Mouse (Mus musculus) hindbrain, embryonic 12.5 days (tissue): Measurements from ENCODE around the gene Fuz. TPM values are rescaled to one million over a fixed set of nuclear protein-coding genes. Genes with fewer than 3 reads are reported as not detected.
A peak's percentile ranks its signal among the peaks of the same experiment; 100 is the strongest.

Source experiments
- ATAC-seq: fragments of 200-750 bp; cut with Nextera tagmentation; 2 replicates; pipeline ENCODE4 v1.8.0; 2017; ENCODE audit warnings: moderate TSS enrichment; ENCODE audit not compliant: low FRiP score
- H3K27ac ChIP-seq: fragments of 300-500 bp; sonication (generic); 2 replicates; pipeline ENCODE4 v1.5.1; 2016; ENCODE audit warnings: mild to moderate bottlenecking
- H3K27me3 ChIP-seq: fragments of 300-500 bp; sonication (generic); 2 replicates; pipeline ENCODE4 v1.6.1; 2016; ENCODE audit warnings: mild to moderate bottlenecking
- H3K36me3 ChIP-seq: fragments of 300-500 bp; sonication (generic); 2 replicates; pipeline ENCODE4 v1.6.1; 2016; ENCODE audit warnings: mild to moderate bottlenecking
- H3K4me1 ChIP-seq: fragments of 300-500 bp; sonication (generic); 2 replicates; pipeline ENCODE4 v1.6.1; 2016
- H3K4me2 ChIP-seq: fragments of 300-500 bp; sonication (generic); replicated peaks from 2 replicates; pipeline ENCODE4 v1.6.1; 2016; ENCODE audit warnings: mild to moderate bottlenecking
- H3K4me3 ChIP-seq: fragments of 300-500 bp; sonication (generic); 2 replicates; pipeline ENCODE4 v1.5.1; 2016; ENCODE audit warnings: mild to moderate bottlenecking
- H3K9ac ChIP-seq: fragments of 300-500 bp; sonication (generic); 2 replicates; pipeline ENCODE4 v1.6.1; 2016; ENCODE audit warnings: mild to moderate bottlenecking, moderate library complexity
- H3K9me3 ChIP-seq: fragments of 300-500 bp; sonication (generic); replicated peaks from 2 replicates; pipeline ENCODE4 v1.6.1; 2016; ENCODE audit warnings: mild to moderate bottlenecking
- WGBS: fragments of 180-500 bp; shearing (Covaris S2); methylation state at CpG from one replicate; pipeline ENCODE4 v1.1.7; 2016; 5-methylcytosine and 5-hydroxymethylcytosine counted together
- polyA plus RNA-seq: library from polyadenylated mRNA; unstranded; fragments of >200 nt; fragmentation: Nextera tagmentation; extraction: Ambion mirVana; gene quantifications from 2 replicates; pipeline ENCODE4 v1.2.1, GENCODE M21; 2016

Fuz gene
- polyA plus RNA-seq, 1 experiment from 2014 or later: 22.7 TPM

DNA sequence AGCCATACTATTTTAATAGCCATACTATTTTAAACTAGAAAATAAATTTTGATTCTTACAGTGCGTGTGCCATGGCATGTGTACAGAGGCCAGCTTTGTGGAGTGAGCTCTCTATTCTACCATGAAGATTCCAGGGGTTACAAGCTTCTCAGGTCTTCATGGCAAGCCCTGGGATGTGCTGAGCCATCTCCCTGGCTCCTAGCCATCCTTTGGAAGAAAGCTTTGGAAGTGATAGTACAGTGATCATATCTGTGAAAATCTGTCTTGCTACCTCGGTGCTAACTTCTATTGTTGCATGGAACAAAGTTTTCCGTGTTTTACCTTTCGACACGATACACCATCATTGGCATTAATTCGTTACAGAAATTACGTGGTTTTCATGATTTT lies 680 bp upstream of the Fuz start:
- H3K9me3 ChIP-seq: no peaks in the 10 kb centered on the region
- peaks cover 57% of the 10 kb centered on the region for H3K4me1 ChIP-seq
- H3K9ac ChIP-seq: no peak overlapping the region
- H3K27ac ChIP-seq: peak overlapping the region; percentile 87
- peak overlapping the region; percentile 68 for H3K4me2 ChIP-seq
- 0 out of 2 replicates have a peak, but pooled peaks cover 3% of the 10 kb centered on the region for H3K27me3 ChIP-seq
- peaks cover 21% of the 10 kb centered on the region for H3K36me3 ChIP-seq
- peak overlapping the region; percentile 44 for H3K4me3 ChIP-seq
- ATAC-seq: no peak
- 29% methylated on average over 7 of the region's 7 CpGs for WGBS

DNA sequence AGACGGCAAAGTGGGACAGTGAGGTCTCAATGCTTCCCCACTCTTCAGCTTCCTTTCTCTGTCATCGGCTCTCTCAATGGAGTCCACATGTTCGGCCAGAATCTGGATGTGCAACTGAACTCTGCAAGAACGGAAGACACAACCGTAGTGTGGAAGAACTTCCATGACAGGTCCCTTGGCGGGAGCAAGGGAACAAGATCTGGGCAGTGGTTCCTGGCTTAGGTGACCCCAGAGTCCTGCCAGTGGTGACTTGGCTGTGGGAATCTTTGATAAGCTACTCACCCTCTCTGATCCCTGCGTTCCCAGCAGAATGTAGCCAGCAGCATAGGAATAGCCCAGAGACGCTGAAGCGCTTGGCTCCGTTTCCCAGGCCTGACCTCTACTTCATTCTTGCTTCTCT lies 620 bp downstream of the Fuz start:
- 0 out of 2 replicates have a peak, but pooled peaks cover 3% of the 10 kb centered on the region for H3K27me3 ChIP-seq
- no peak for ATAC-seq
- 32% methylated on average over 10 of the region's 10 CpGs for WGBS
- peaks cover 52% of the 10 kb centered on the region for H3K4me1 ChIP-seq
- H3K9me3 ChIP-seq: no peaks in the 10 kb centered on the region
- H3K4me2 ChIP-seq: peak overlapping the region; percentile 68
- H3K4me3 ChIP-seq: peak overlapping the region; percentile 44
- H3K36me3 ChIP-seq: peaks cover 27% of the 10 kb centered on the region
- peak overlapping the region; percentile 87 for H3K27ac ChIP-seq
- H3K9ac ChIP-seq: peak overlapping the region; percentile 60

DNA sequence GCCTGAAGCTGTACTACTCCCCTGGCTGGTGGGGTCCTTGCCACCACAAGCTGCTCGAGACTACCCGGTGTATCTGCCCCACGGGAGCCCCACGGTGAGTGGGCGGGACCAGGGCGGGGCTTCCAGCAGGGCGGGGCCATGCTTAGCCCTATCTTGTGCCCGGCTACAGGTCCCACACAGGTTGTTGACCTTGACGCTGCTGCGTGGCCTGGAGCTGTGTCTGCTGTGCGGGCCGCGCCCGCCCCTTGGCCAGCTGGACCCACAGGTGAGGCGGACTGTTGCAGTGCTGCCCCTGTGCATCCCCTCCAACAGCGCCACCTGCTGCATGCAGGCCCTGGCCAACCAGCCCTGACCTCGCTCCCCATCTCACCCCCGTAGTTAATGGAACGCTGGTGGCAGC lies 2.7 kb downstream of the Fuz start:
- WGBS: 30% methylated on average over 19 of the region's 19 CpGs

DNA sequence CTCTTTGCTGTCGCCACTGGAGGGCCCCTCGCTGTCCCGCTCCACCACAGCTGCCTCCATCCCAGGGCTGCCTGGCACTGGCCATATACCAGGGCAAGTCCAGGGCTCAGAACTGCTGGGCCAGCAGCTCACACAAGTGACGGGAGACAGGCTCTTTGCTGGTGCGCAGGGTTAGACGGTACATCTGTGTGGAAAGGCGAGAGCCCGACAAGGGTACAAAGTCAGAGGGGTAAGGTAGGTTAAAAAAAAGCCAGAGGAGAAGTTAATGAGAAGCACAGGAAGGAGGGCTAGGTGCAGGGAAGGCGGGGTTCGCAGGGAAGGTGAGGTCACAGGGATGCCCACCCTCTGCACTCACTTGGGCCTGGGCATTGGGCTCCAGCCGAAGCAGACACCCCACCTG lies 4.8 kb downstream of the Fuz start:
- H3K27ac ChIP-seq: no peak overlapping the region; the same call in 1 of the 2 replicates

More for the DNA sequence above, 2.7 kb downstream of the Fuz start:
- no peaks in the 10 kb centered on the region for H3K9me3 ChIP-seq
- H3K27me3 ChIP-seq: 0 out of 2 replicates have a peak, but pooled peaks cover 3% of the 10 kb centered on the region
- ATAC-seq: no peak
- no peak overlapping the region for H3K9ac ChIP-seq
- H3K4me3 ChIP-seq: 0 out of 2 replicates have a peak overlapping the region, but pooled peaks have one; percentile 6
- H3K27ac ChIP-seq: peak overlapping the region; percentile 7; the same call in 1 of the 2 replicates
- peaks cover 48% of the 10 kb centered on the region for H3K36me3 ChIP-seq
- H3K4me1 ChIP-seq: peaks cover 49% of the 10 kb centered on the region
- H3K4me2 ChIP-seq: no peak overlapping the region; the same call in 1 of the 2 replicates

GRCm38 (mm10) chr7:44901230-44901722 lies 5.4 kb downstream of the Fuz start:
- Histone ChIP-seq H3K9me3 (no peaks in the 10 kb centered on the region), H3K4me3 (peak overlapping the region; percentile 15), H3K27me3 (0 out of 2 replicates have a peak, but pooled peaks cover 3% of the 10 kb centered on the region), H3K4me2 (peak overlapping the region; percentile 41), H3K9ac (peak overlapping the region; percentile 44; the same call in 1 of the 2 replicates), H3K4me1 (peaks cover 37% of the 10 kb centered on the region), H3K27ac (peak overlapping the region; percentile 62; the same call in 1 of the 2 replicates), H3K36me3 (peaks cover 75% of the 10 kb centered on the region)
- ATAC-seq: 0 out of 2 replicates have a peak, but pooled peaks have one; percentile 21
- WGBS: 19% methylated on average over 21 of the region's 21 CpGs

More for the DNA sequence above, 4.8 kb downstream of the Fuz start:
- Histone ChIP-seq H3K4me3 (no peak overlapping the region), H3K9me3 (no peaks in the 10 kb centered on the region), H3K4me2 (no peak overlapping the region; the same call in 1 of the 2 replicates), H3K9ac (0 out of 2 replicates have a peak overlapping the region, but pooled peaks have one; percentile 32), H3K27me3 (0 out of 2 replicates have a peak, but pooled peaks cover 3% of the 10 kb centered on the region), H3K36me3 (peaks cover 69% of the 10 kb centered on the region), H3K4me1 (peaks cover 38% of the 10 kb centered on the region)
- WGBS: 83% methylated on average over 11 of the region's 11 CpGs
- ATAC-seq: no peak

DNA sequence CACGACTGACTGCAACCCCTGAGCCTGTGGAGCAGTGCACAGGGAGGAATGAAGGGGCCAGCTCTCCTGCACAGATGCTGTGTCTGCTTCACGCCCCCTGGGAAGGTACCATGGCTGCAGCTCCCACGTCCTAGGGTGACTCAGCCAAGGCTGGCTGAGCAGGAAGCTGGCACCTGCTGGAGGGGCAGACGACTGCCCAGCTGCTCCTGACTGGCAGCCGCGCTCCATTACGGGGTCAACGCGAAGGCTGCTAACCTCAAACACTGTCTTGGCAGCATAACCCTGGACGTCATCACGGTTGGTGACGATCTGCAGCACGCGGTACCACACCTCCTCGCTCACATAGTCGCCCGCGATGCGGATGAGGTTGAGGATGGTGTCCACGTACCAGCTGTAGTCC lies 9.6 kb downstream of the Fuz start:
- no peak overlapping the region for H3K4me3 ChIP-seq
- no peak overlapping the region for H3K27ac ChIP-seq
- WGBS: 93% methylated on average over 20 of the region's 20 CpGs
- no peak overlapping the region for H3K4me2 ChIP-seq
- ATAC-seq: no peak
- peaks cover 94% of the 10 kb centered on the region for H3K36me3 ChIP-seq
- no peaks in the 10 kb centered on the region for H3K27me3 ChIP-seq
- H3K9ac ChIP-seq: peak overlapping the region; percentile 14; the same call in 1 of the 2 replicates
- H3K9me3 ChIP-seq: no peaks in the 10 kb centered on the region
- peaks cover 13% of the 10 kb centered on the region for H3K4me1 ChIP-seq

DNA sequence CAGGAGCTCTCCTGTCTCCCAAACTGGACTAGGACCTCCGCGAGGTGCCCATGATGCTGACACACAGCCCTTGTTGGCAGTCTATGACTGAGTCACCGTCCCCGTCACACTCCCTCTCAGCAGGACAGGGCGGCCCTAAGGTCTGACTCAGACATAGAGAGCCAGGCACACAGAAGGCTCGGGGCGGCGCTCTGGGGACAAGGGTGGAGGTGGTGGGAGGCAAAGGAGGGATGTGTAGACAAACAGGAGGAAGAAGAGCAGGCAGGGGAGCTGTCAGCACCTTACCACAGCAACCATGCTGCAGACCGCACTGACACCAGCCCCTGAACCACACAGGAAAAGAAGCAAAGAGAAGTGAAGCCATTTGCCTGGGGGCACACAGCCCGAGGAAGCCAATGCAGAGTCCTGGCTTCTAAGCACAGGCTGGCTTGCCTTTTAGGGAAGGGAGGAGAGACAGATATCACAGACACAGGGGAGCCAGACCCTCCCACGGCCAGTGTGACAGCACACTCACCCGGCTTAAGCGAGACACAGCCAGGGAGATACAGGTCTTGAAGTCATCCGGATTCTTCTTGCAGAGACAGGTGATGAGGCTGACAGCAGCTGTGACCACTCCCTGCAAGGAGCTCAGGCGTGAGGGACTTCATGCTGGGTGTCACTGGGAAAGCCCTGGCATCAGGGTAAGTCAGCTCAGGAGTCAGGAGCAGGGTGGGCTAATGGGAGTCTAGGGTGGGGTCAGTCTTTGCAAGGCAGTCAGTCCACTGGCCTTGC lies 13.0 kb downstream of the Fuz start:
- H3K27me3 ChIP-seq: no peaks in the 10 kb centered on the region
- 92% methylated on average over 15 of the region's 15 CpGs for WGBS

DNA sequence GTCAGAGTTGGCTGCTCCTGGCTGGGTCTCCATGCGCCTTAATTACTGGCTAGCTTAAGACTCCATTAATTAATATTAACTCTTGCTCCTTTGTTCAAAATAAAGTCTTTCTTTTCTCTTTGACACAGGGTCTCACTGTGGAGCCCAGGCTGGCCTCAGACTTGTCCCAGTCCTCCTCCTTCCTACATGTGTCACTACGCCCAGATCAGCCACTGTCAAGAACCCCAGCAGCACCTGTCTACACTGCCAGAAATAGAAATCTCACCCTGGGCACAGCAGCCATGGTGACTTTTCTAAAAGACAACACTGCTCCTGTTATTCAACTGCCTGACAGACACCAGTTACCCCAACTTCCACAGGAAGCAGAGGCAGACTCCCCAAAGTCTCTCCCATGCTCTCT lies 18.5 kb downstream of the Fuz start:
- H3K4me3 ChIP-seq: no peak overlapping the region
- 98% methylated on average over 2 of the region's 2 CpGs for WGBS
- ATAC-seq: no peak
- H3K4me1 ChIP-seq: no peaks in the 10 kb centered on the region
- no peak overlapping the region for H3K27ac ChIP-seq
- H3K9ac ChIP-seq: no peak overlapping the region
- peaks cover 58% of the 10 kb centered on the region for H3K36me3 ChIP-seq
- no peaks in the 10 kb centered on the region for H3K27me3 ChIP-seq
- no peak overlapping the region for H3K4me2 ChIP-seq
- no peaks in the 10 kb centered on the region for H3K9me3 ChIP-seq

More for the DNA sequence above, 13.0 kb downstream of the Fuz start:
- Histone ChIP-seq H3K4me3 (no peak overlapping the region), H3K4me2 (no peak overlapping the region), H3K9me3 (no peaks in the 10 kb centered on the region), H3K36me3 (peaks cover 91% of the 10 kb centered on the region), H3K27ac (no peak overlapping the region), H3K4me1 (no peaks in the 10 kb centered on the region), H3K9ac (no peak overlapping the region)
- ATAC-seq: no peak

GRCm38 (mm10) chr7:44915314-44915713 lies 19.4 kb downstream of the Fuz start:
- no peak for ATAC-seq
- WGBS: 93% methylated on average over 9 of the region's 9 CpGs
- Histone ChIP-seq H3K27ac (no peak overlapping the region), H3K9me3 (no peaks in the 10 kb centered on the region), H3K4me3 (no peak overlapping the region), H3K9ac (no peak overlapping the region), H3K36me3 (peaks cover 57% of the 10 kb centered on the region), H3K4me2 (no peak overlapping the region), H3K27me3 (no peaks in the 10 kb centered on the region), H3K4me1 (no peaks in the 10 kb centered on the region)

DNA sequence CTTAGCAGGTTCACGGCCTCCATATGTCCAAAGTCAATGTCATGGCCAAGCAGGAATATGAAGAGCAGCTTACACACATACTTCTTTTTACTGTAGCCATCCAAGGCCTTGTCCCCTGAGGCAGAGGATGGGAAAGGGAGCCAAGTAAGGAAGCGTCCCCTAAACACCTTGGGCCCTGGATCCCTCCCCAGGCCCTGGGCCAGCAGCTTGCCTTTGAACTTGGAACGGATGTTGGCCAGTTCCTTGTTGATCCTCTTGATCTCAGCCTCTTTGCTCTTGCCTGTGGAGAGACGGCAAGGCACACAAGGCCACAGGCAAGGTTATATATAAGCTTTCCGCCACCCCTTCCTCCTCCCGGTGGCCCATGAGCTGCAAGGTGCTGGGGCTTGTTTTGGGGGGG lies 20.3 kb downstream of the Fuz start:
- Histone ChIP-seq H3K4me2 (no peak overlapping the region), H3K36me3 (peaks cover 53% of the 10 kb centered on the region), H3K9ac (no peak overlapping the region), H3K27me3 (no peaks in the 10 kb centered on the region), H3K4me1 (no peaks in the 10 kb centered on the region), H3K4me3 (no peak overlapping the region), H3K27ac (no peak overlapping the region), H3K9me3 (no peaks in the 10 kb centered on the region)
- 93% methylated on average over 6 of the region's 6 CpGs for WGBS
- ATAC-seq: no peak

GRCm38 (mm10) chr7:44916881-44917280 lies 21.0 kb downstream of the Fuz start:
- Histone ChIP-seq H3K9me3 (no peaks in the 10 kb centered on the region), H3K27me3 (no peaks in the 10 kb centered on the region), H3K36me3 (peaks cover 52% of the 10 kb centered on the region), H3K9ac (no peak overlapping the region), H3K4me3 (no peak overlapping the region), H3K4me1 (no peaks in the 10 kb centered on the region), H3K4me2 (no peak overlapping the region), H3K27ac (no peak overlapping the region)
- ATAC-seq: no peak
- 92% methylated on average over 4 of the region's 4 CpGs for WGBS

- Histone ChIP-seq H3K4me3 (no peak overlapping the region), H3K36me3 (peaks cover 56% of the 10 kb centered on the region), H3K27ac (no peak overlapping the region), H3K4me1 (no peaks in the 10 kb centered on the region), H3K9me3 (no peaks in the 10 kb centered on the region), H3K4me2 (no peak overlapping the region), H3K27me3 (no peaks in the 10 kb centered on the region), H3K9ac (no peak overlapping the region)
- no peak for ATAC-seq
- 86% methylated on average over 3 of the region's 3 CpGs for WGBS
These were observed 22.3 kb downstream of the Fuz start for GRCm38 (mm10) chr7:44918219-44918618.
